Mouse (Mus musculus) right cerebral cortex, postnatal 4 days (tissue): ENCODE measurements at regions not wholly inside any gene's neighbourhood (a gene's known extent, or its start where the extent isn't known, plus 50 kb on each side); places are given as distances from the start of the nearest gene placed in this dataset.

Experiments
- DNase-seq: peaks from one replicate; pipeline ENCODE4 v3.0.0-alpha.2; 2022

- DNase-seq: no peak
Observed at GRCm38 (mm10) chr1:129219098-129219497, 54.0 kb upstream of the Thsd7b start.

- no peak for DNase-seq
Observed at GRCm38 (mm10) chr1:129208806-129209205, 64.3 kb upstream of the Thsd7b start.

- DNase-seq: peak; percentile 15
Observed at GRCm38 (mm10) chr1:129208406-129208805, 64.7 kb upstream of the Thsd7b start.

GRCm38 (mm10) chr1:129207674-129208073 is 65.4 kb upstream of the Thsd7b start:
- no peak for DNase-seq

- no peak for DNase-seq
Observed at GRCm38 (mm10) chr1:129180174-129180759, 92.8 kb upstream of the Thsd7b start.

GRCm38 (mm10) chr1:129169936-129170335 is 103.2 kb upstream of the Thsd7b start:
- no peak for DNase-seq

GRCm38 (mm10) chr1:129150643-129151042 is 122.5 kb upstream of the Thsd7b start:
- no peak for DNase-seq

GRCm38 (mm10) chr1:129148733-129149388 is 124.2 kb upstream of the Thsd7b start:
- DNase-seq: no peak

GRCm38 (mm10) chr1:129146395-129147094 is 126.6 kb upstream of the Thsd7b start:
- no peak for DNase-seq

GRCm38 (mm10) chr1:129138783-129139182 is 134.3 kb upstream of the Thsd7b start:
- no peak for DNase-seq

GRCm38 (mm10) chr1:129106961-129107557 is 166.0 kb upstream of the Thsd7b start:
- DNase-seq: no peak

- DNase-seq: no peak
Observed at GRCm38 (mm10) chr1:129100997-129101396, 172.1 kb upstream of the Thsd7b start.

- DNase-seq: no peak
Observed at GRCm38 (mm10) chr1:129078274-129078673, 194.8 kb upstream of the Thsd7b start.

- no peak for DNase-seq
Observed at GRCm38 (mm10) chr1:129057182-129057581, 215.9 kb upstream of the Thsd7b start.

- no peak for DNase-seq
Observed at GRCm38 (mm10) chr1:129055252-129055651, 217.8 kb upstream of the Thsd7b start.

- DNase-seq: no peak
Observed at GRCm38 (mm10) chr1:129033707-129034106, 239.4 kb upstream of the Thsd7b start.

GRCm38 (mm10) chr1:129005899-129006298 is 267.2 kb upstream of the Thsd7b start:
- DNase-seq: no peak

- no peak for DNase-seq
Observed at GRCm38 (mm10) chr1:129002286-129002685, 270.8 kb upstream of the Thsd7b start.

- DNase-seq: no peak
Observed at GRCm38 (mm10) chr1:129001766-129002165, 271.3 kb upstream of the Thsd7b start.

GRCm38 (mm10) chr1:128999741-129000517 is 273.2 kb upstream of the Thsd7b start:
- DNase-seq: no peak

- DNase-seq: no peak
Observed at GRCm38 (mm10) chr1:128994655-128995054, 278.4 kb upstream of the Thsd7b start.

GRCm38 (mm10) chr1:128983411-128983810 is 289.7 kb upstream of the Thsd7b start:
- DNase-seq: no peak

GRCm38 (mm10) chr1:128975586-128975985 is 297.5 kb upstream of the Thsd7b start:
- no peak for DNase-seq
